Mouse (Mus musculus) stomach, embryonic 16.5 days (tissue): ENCODE measurements around the gene Atp2a2. TPM values are rescaled to one million over a fixed set of nuclear protein-coding genes. Genes with fewer than 3 reads are reported as not detected.

Experiments used
- ATAC-seq: fragments of 200-750 bp; cut with Nextera tagmentation; 2 replicates; pipeline ENCODE4 v1.8.0; 2017; ENCODE audit warnings: moderate number of reproducible peaks, moderate TSS enrichment; ENCODE audit not compliant: insufficient read depth, low FRiP score
- H3K27ac ChIP-seq: fragments of 300-500 bp; sonication (generic); 2 replicates; pipeline ENCODE4 v1.5.1; 2014; ENCODE audit warnings: low read length
- H3K27me3 ChIP-seq: fragments of 300-500 bp; sonication (generic); 2 replicates; pipeline ENCODE4 v1.6.1; 2014; ENCODE audit warnings: low read length, control low read depth, mixed read lengths; ENCODE audit not compliant: control insufficient read depth, insufficient read depth
- H3K36me3 ChIP-seq: fragments of 300-500 bp; sonication (generic); 2 replicates; pipeline ENCODE4 v1.6.1; 2014; ENCODE audit warnings: low read length; ENCODE audit not compliant: control insufficient read depth, insufficient read depth
- H3K4me1 ChIP-seq: fragments of 300-500 bp; sonication (generic); 2 replicates; pipeline ENCODE4 v1.6.1; 2014; ENCODE audit warnings: low read length, control low read depth, mixed read lengths; ENCODE audit not compliant: control insufficient read depth, insufficient read depth
- H3K4me2 ChIP-seq: fragments of 300-500 bp; sonication (generic); 2 replicates; pipeline ENCODE4 v1.6.1; 2014; ENCODE audit warnings: low read depth, low read length, mixed read lengths
- H3K4me3 ChIP-seq: fragments of 300-500 bp; sonication (generic); replicated peaks from 2 replicates; pipeline ENCODE4 v1.5.1; 2014; ENCODE audit warnings: mild to moderate bottlenecking, low read length
- H3K9ac ChIP-seq: fragments of 300-500 bp; sonication (generic); 2 replicates; pipeline ENCODE4 v1.6.1; 2014; ENCODE audit warnings: low read length
- H3K9me3 ChIP-seq: fragments of 300-500 bp; sonication (generic); replicated peaks from 2 replicates; pipeline ENCODE4 v1.6.1; 2016; ENCODE audit warnings: low read length, control low read depth; ENCODE audit not compliant: control insufficient read depth
- WGBS: fragments of 180-500 bp; shearing (Covaris S2); extraction: QIAGEN DNeasy Blood & Tissue Kit; methylation state at CpG from one replicate; pipeline ENCODE4 v1.1.7; 2014; 5-methylcytosine and 5-hydroxymethylcytosine counted together
- polyA plus RNA-seq: library from polyadenylated mRNA; unstranded; fragments of >200 nt; fragmentation: Nextera tagmentation; extraction: Ambion mirVana; gene quantifications from 2 replicates; pipeline ENCODE4 v1.2.1, GENCODE M21; 2015

Gene Atp2a2
- polyA plus RNA-seq, 1 experiment from 2014 or later = 27.3 TPM

GRCm38 (mm10) chr5:122503760-122504119 lies 1.7 kb upstream of the Atp2a2 start:
- H3K27ac ChIP-seq = no peak overlapping the region
- H3K9me3 ChIP-seq = no peaks in the 10 kb centered on the region
- no peak for ATAC-seq
- H3K4me1 ChIP-seq = peaks cover 16% of the 10 kb centered on the region
- no peak overlapping the region for H3K4me3 ChIP-seq
- no peaks in the 10 kb centered on the region for H3K36me3 ChIP-seq
- no peak overlapping the region for H3K4me2 ChIP-seq
- no peaks in the 10 kb centered on the region for H3K27me3 ChIP-seq
- no peak overlapping the region for H3K9ac ChIP-seq
- 44% methylated on average over 4 of the region's 4 CpGs for WGBS

GRCm38 (mm10) chr5:122503015-122503759 lies 1.2 kb upstream of the Atp2a2 start:
- Histone ChIP-seq H3K27ac (peak overlapping the region; percentile 77), H3K9me3 (no peaks in the 10 kb centered on the region), H3K4me3 (peak overlapping the region; percentile 95), H3K4me2 (peak overlapping the region; percentile 87), H3K9ac (peak overlapping the region; percentile 94), H3K4me1 (peaks cover 19% of the 10 kb centered on the region), H3K27me3 (no peaks in the 10 kb centered on the region), H3K36me3 (no peaks in the 10 kb centered on the region)
- WGBS = 45% methylated on average over 15 of the region's 15 CpGs
- no peak for ATAC-seq

GRCm38 (mm10) chr5:122501101-122502076 lies 636 bp downstream of the Atp2a2 start:
- WGBS = under 1% methylated on average over 112 of the region's 113 CpGs

GRCm38 (mm10) chr5:122500563-122500962 lies 1.5 kb downstream of the Atp2a2 start:
- H3K9me3 ChIP-seq = no peaks in the 10 kb centered on the region
- H3K27ac ChIP-seq = no peak overlapping the region
- WGBS = 19% methylated on average over 5 of the region's 5 CpGs
- no peaks in the 10 kb centered on the region for H3K36me3 ChIP-seq
- peak overlapping the region; percentile 95 for H3K4me3 ChIP-seq
- ATAC-seq = no peak
- peaks cover 22% of the 10 kb centered on the region for H3K4me1 ChIP-seq
- no peaks in the 10 kb centered on the region for H3K27me3 ChIP-seq
- peak overlapping the region; percentile 99 for H3K9ac ChIP-seq
- H3K4me2 ChIP-seq = peak overlapping the region; percentile 57

More at GRCm38 (mm10) chr5:122501101-122502076, 636 bp downstream of the Atp2a2 start:
- H3K4me2 ChIP-seq = peak overlapping the region; percentile 57
- H3K27me3 ChIP-seq = no peaks in the 10 kb centered on the region
- H3K4me1 ChIP-seq = peaks cover 22% of the 10 kb centered on the region
- peak; percentile 31 for ATAC-seq
- no peaks in the 10 kb centered on the region for H3K9me3 ChIP-seq
- no peaks in the 10 kb centered on the region for H3K36me3 ChIP-seq
- H3K27ac ChIP-seq = peak overlapping the region; percentile 99
- peak overlapping the region; percentile 95 for H3K4me3 ChIP-seq
- H3K9ac ChIP-seq = peak overlapping the region; percentile 99

- no peak for ATAC-seq
- Histone ChIP-seq H3K4me3 (peak overlapping the region; percentile 95), H3K9ac (peak overlapping the region; percentile 49), H3K36me3 (no peaks in the 10 kb centered on the region), H3K27me3 (no peaks in the 10 kb centered on the region), H3K27ac (no peak overlapping the region), H3K4me1 (peaks cover 22% of the 10 kb centered on the region), H3K4me2 (peak overlapping the region; percentile 57), H3K9me3 (no peaks in the 10 kb centered on the region)
- 17% methylated on average over 4 of the region's 4 CpGs for WGBS
Observed at GRCm38 (mm10) chr5:122500141-122500540, 1.9 kb downstream of the Atp2a2 start.

- 0 out of 2 replicates have a peak, but pooled peaks cover 4% of the 10 kb centered on the region for H3K36me3 ChIP-seq
- no peaks in the 10 kb centered on the region for H3K9me3 ChIP-seq
- H3K9ac ChIP-seq = no peak overlapping the region
- no peak overlapping the region for H3K27ac ChIP-seq
- peaks cover 20% of the 10 kb centered on the region for H3K4me1 ChIP-seq
- 0 out of 2 replicates have a peak overlapping the region, but pooled peaks have one; percentile 20 for H3K4me3 ChIP-seq
- 0 out of 2 replicates have a peak overlapping the region, but pooled peaks have one; percentile 36 for H3K4me2 ChIP-seq
- WGBS = 55% methylated on average over 2 of the region's 2 CpGs
- ATAC-seq = no peak
- H3K27me3 ChIP-seq = no peaks in the 10 kb centered on the region
Observed at GRCm38 (mm10) chr5:122498046-122498445, 4.0 kb downstream of the Atp2a2 start.

GRCm38 (mm10) chr5:122496990-122497389 lies 5.0 kb downstream of the Atp2a2 start:
- Histone ChIP-seq H3K27ac (no peak overlapping the region), H3K4me3 (no peak overlapping the region), H3K9me3 (no peaks in the 10 kb centered on the region), H3K36me3 (0 out of 2 replicates have a peak, but pooled peaks cover 4% of the 10 kb centered on the region), H3K4me1 (peaks cover 16% of the 10 kb centered on the region), H3K9ac (no peak overlapping the region), H3K4me2 (no peak overlapping the region), H3K27me3 (no peaks in the 10 kb centered on the region)
- no peak for ATAC-seq
- 85% methylated on average over 4 of the region's 4 CpGs for WGBS

- no peak for ATAC-seq
- 56% methylated on average over 1 of the region's 1 CpGs for WGBS
- peaks cover 9% of the 10 kb centered on the region for H3K4me1 ChIP-seq
- no peak overlapping the region for H3K4me3 ChIP-seq
- H3K9ac ChIP-seq = no peak overlapping the region
- no peak overlapping the region for H3K27ac ChIP-seq
- H3K4me2 ChIP-seq = no peak overlapping the region
- H3K36me3 ChIP-seq = peaks cover 17% of the 10 kb centered on the region
- no peaks in the 10 kb centered on the region for H3K9me3 ChIP-seq
- H3K27me3 ChIP-seq = no peaks in the 10 kb centered on the region
Observed at GRCm38 (mm10) chr5:122494449-122494848, 7.6 kb downstream of the Atp2a2 start.

GRCm38 (mm10) chr5:122493035-122493434 lies 9.0 kb downstream of the Atp2a2 start:
- H3K27ac ChIP-seq = no peak overlapping the region
- 80% methylated on average over 2 of the region's 2 CpGs for WGBS
- no peak overlapping the region for H3K4me3 ChIP-seq
- no peak overlapping the region for H3K9ac ChIP-seq
- peaks cover 29% of the 10 kb centered on the region for H3K36me3 ChIP-seq
- H3K9me3 ChIP-seq = no peaks in the 10 kb centered on the region
- ATAC-seq = no peak
- H3K27me3 ChIP-seq = no peaks in the 10 kb centered on the region
- no peak overlapping the region for H3K4me2 ChIP-seq
- H3K4me1 ChIP-seq = peaks cover 2% of the 10 kb centered on the region; the same call in 1 of the 2 replicates
